In the genomic region with DNA sequence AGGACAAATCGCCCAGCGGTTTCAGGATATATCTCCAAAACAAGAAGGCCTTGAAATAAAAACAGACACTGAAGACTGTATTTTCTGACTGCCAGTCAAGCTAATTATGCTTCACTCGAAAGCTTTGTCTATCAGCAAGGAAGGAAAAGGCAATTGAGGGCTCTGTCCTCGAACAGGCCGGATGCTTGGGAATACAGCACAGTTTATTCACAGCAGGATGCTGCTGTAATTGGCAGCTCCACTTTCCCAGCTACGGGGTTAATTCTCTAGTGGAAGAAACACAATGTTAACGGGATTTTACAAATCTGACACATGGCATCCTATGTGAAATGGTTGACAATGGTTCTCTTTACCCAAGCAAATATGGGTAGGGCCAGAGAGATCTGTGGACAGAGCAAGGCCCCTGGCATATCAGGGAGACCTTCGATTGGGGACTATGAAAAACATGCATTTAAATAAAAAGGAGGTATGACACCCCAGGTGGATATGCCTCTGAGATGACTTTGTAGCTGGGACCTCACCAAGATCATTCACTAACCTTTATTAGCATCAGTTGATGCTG, we compare ENCODE assay signal across 18 mouse cellular contexts.
DNase-seq lines count a peak whose midpoint lies in the region; ATAC-seq and TF ChIP-seq lines count a peak whose summit lies in the region.
"Had no signal": no experiment of that assay in that cellular context is flagged by ENCODE, and none has a peak within 500 bp of the region (broad histone marks: within the 10 kb centered on the region; RNA-seq: fewer than 3 reads in every experiment).

No protein-coding gene starts in this region.

- ATAC-seq in lung, postnatal 0 days = no peak
- peak; percentile 72 for ATAC-seq in forebrain, embryonic 12.5 days (ENCODE audit: low FRiP score)
- ATAC-seq in hindbrain, embryonic 16.5 days = no peak
- ATAC-seq: intestine, embryonic 15.5 days had no signal

- no peaks in the 10 kb centered on the region for H3K27me3 ChIP-seq in lung, postnatal 0 days (replicated peaks; ENCODE audit: insufficient read depth, low read length)
- H3K27me3 ChIP-seq in forebrain, embryonic 12.5 days = no peaks in the 10 kb centered on the region
- H3K27me3 ChIP-seq in hindbrain, embryonic 16.5 days (replicated peaks; ENCODE audit: control insufficient read depth, insufficient read depth, low read length) = no peaks in the 10 kb centered on the region
- H3K27me3 ChIP-seq: embryonic facial prominence, embryonic 13.5 days; intestine, embryonic 15.5 days; limb, embryonic 15.5 days had no signal

- H3K27ac ChIP-seq in lung, postnatal 0 days (ENCODE audit: low read length) = no peak overlapping the region
- peak overlapping the region; percentile 50 for H3K27ac ChIP-seq in forebrain, embryonic 12.5 days
- peak overlapping the region; percentile 48; the same call in 1 of the 2 replicates for H3K27ac ChIP-seq in hindbrain, embryonic 16.5 days (ENCODE audit: low read depth, low read length)
- H3K27ac ChIP-seq: embryonic facial prominence, embryonic 13.5 days; intestine, embryonic 15.5 days; kidney, postnatal 0 days; limb, embryonic 15.5 days had no signal

- 58% methylated on average over 8 of the region's 8 CpGs for WGBS in lung, postnatal 0 days
- 9% methylated on average over 8 of the region's 8 CpGs for WGBS in forebrain, embryonic 12.5 days
- WGBS in hindbrain, embryonic 16.5 days = 26% methylated on average over 8 of the region's 8 CpGs

- H3K4me1 ChIP-seq in lung, postnatal 0 days (ENCODE audit: insufficient read depth, low read depth, low read length) = no peaks in the 10 kb centered on the region
- H3K4me1 ChIP-seq in forebrain, embryonic 12.5 days = peaks cover 15% of the 10 kb centered on the region
- peaks cover 5% of the 10 kb centered on the region; the same call in 1 of the 2 replicates for H3K4me1 ChIP-seq in hindbrain, embryonic 16.5 days (ENCODE audit: control insufficient read depth, insufficient read depth, low read depth, low read length)
- H3K4me1 ChIP-seq: intestine, embryonic 15.5 days; limb, embryonic 15.5 days had no signal

- peak; percentile 19 for DNase-seq in lung, postnatal 0 days (ENCODE audit: low spot score)
- no peak for DNase-seq in lung, postnatal 25 days (ENCODE audit: low spot score)
- DNase-seq in retina, embryonic 14.5 days (ENCODE audit: low spot score) = peak; percentile 69
- no peak for DNase-seq in kidney, postnatal 10 days
- no peak for DNase-seq in layer of hippocampus, postnatal 10 days (ENCODE audit: low spot score in 2 of 2)
- DNase-seq: adrenal gland, postnatal 25 days; cerebellum, postnatal 36 days; gastrocnemius, postnatal 10 days; heart, postnatal 10 days; lung, adult 18-20 months; thymus, adult 2 months had no signal

- H3K4me3 ChIP-seq in lung, postnatal 0 days (ENCODE audit: low read depth, low read length) = no peak overlapping the region
- no peak overlapping the region for H3K4me3 ChIP-seq in forebrain, embryonic 12.5 days (replicated peaks)
- no peak overlapping the region for H3K4me3 ChIP-seq in hindbrain, embryonic 16.5 days (ENCODE audit: low read length)
- H3K4me3 ChIP-seq: embryonic facial prominence, embryonic 13.5 days; intestine, embryonic 15.5 days; limb, embryonic 15.5 days had no signal

- 0 out of 2 replicates have a peak, but pooled peaks have one; percentile 18 for TF ChIP-seq EP300 in lung, postnatal 0 days (IDR thresholded peaks at IDR 0.05)

- no peaks in the 10 kb centered on the region for H3K36me3 ChIP-seq in lung, postnatal 0 days (ENCODE audit: insufficient read depth, low read length)
- H3K36me3 ChIP-seq in forebrain, embryonic 12.5 days (replicated peaks) = no peaks in the 10 kb centered on the region
- no peaks in the 10 kb centered on the region for H3K36me3 ChIP-seq in hindbrain, embryonic 16.5 days (ENCODE audit: control insufficient read depth, insufficient read depth, low read length)
- H3K36me3 ChIP-seq: embryonic facial prominence, embryonic 13.5 days; G1E; intestine, embryonic 15.5 days; limb, embryonic 15.5 days had no signal

- H3K9me3 ChIP-seq in lung, postnatal 0 days (ENCODE audit: low read length) = no peaks in the 10 kb centered on the region
- H3K9me3 ChIP-seq in forebrain, embryonic 12.5 days = no peaks in the 10 kb centered on the region
- H3K9me3 ChIP-seq in hindbrain, embryonic 16.5 days (ENCODE audit: control insufficient read depth, low read length) = no peaks in the 10 kb centered on the region
- H3K9me3 ChIP-seq: embryonic facial prominence, embryonic 13.5 days; intestine, embryonic 15.5 days; limb, embryonic 15.5 days had no signal

- H3K4me2 ChIP-seq in lung, postnatal 0 days (replicated peaks; ENCODE audit: low read depth, low read length) = no peak overlapping the region
- H3K4me2 ChIP-seq in forebrain, embryonic 12.5 days = no peak overlapping the region
- H3K4me2 ChIP-seq in hindbrain, embryonic 16.5 days (ENCODE audit: low read length) = no peak overlapping the region
- H3K4me2 ChIP-seq: embryonic facial prominence, embryonic 13.5 days; intestine, embryonic 15.5 days; limb, embryonic 15.5 days had no signal

- TF ChIP-seq CTCF in lung, postnatal 0 days (IDR thresholded peaks at IDR 0.05) = no peak

- no peak overlapping the region for H3K9ac ChIP-seq in lung, postnatal 0 days (replicated peaks; ENCODE audit: low read depth)
- no peak overlapping the region for H3K9ac ChIP-seq in forebrain, embryonic 12.5 days
- H3K9ac ChIP-seq in hindbrain, embryonic 16.5 days (ENCODE audit: low read depth, low read length) = no peak overlapping the region
- H3K9ac ChIP-seq: embryonic facial prominence, embryonic 13.5 days; intestine, embryonic 15.5 days; limb, embryonic 15.5 days had no signal

Comparison
In these comparisons a context has a peak if more than half of its experiments do, and no peak if none do; other contexts are left out.
1. DNase-seq: peak in lung, postnatal 0 days (single experiment) and retina, embryonic 14.5 days (single experiment); none in lung, postnatal 25 days (single experiment), kidney, postnatal 10 days (single experiment) and layer of hippocampus, postnatal 10 days (0 of 2).